Mouse (Mus musculus): ENCODE measurements around the gene Hoxd4.

DNA sequence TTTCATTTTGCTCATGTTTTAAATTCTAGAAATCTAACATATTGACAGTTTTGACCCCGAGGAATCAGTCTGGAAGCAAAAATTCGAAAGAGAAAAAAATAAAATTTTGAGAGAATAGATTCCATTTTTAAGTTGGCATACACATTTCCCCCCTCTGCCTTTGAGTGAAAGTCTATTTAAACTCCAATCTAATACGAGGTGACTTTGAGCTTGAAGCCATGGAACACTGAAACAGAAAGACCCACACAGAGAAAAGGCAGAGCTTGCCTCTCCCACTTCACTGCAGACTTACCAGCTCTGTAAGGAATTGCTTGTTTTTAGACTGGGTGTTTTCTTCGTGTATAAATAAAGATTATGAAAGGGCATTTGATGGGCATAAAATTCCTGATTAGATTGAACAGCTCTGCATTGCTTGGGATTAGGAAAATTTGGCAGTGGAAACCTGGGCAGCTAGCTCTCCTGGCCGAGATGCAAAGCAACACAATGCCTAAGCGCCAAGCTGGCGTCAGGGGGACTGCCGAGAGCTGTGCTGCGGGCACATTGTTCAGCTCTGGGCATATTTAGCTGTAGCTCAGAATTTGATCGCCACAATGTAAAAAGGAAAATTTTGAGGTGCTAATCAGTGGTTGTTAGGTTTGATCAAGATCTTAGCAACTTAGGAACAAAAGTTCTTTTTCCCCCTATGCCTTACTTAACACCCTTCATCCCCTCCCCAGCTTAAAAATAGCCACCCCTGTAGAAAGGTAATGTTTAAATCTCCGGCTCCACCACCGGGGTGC is 22.7 kb upstream of the Hoxd4 start:
- TF ChIP-seq POLR2A (IDR thresholded peaks at IDR 0.05; ENCODE audit: insufficient read depth, low read depth, low read length) (no peak), CTCF (IDR thresholded peaks at IDR 0.05; ENCODE audit: insufficient read depth, low read depth, low read length) (no peak)

Data from olfactory bulb, adult 2 months (tissue).